Mouse (Mus musculus) liver, postnatal 0 days (tissue): ENCODE results near the gene Bcl7b. TPM values are rescaled to one million over a fixed set of nuclear protein-coding genes. Genes with fewer than 3 reads are reported as not detected.
A peak's percentile ranks its signal among the peaks of the same experiment; 100 is the strongest.

Experiments used
- ATAC-seq: fragments of 200-750 bp; cut with Nextera tagmentation; 2 replicates; pipeline ENCODE4 v1.8.0; 2017; ENCODE audit warnings: mild to moderate bottlenecking, moderate library complexity
- DNase-seq: peaks from one replicate; pipeline ENCODE4 v3.0.0-alpha.2; 2016
- H3K27ac ChIP-seq: fragments of 300-500 bp; sonication (generic); 2 replicates; pipeline ENCODE4 v1.5.1; 2014; ENCODE audit warnings: antibody characterized with exemption, moderate library complexity, mild to moderate bottlenecking, low read depth
- H3K27me3 ChIP-seq: fragments of 300-500 bp; sonication (generic); 2 replicates; pipeline ENCODE4 v1.6.1; 2014; ENCODE audit warnings: low read length, control low read depth, mixed read lengths; ENCODE audit not compliant: insufficient read depth
- H3K36me3 ChIP-seq: fragments of 300-500 bp; sonication (generic); replicated peaks from 2 replicates; pipeline ENCODE4 v1.6.1; 2014; ENCODE audit warnings: mild to moderate bottlenecking, control low read depth, low read length, moderate library complexity, mixed read lengths; ENCODE audit not compliant: insufficient read depth
- H3K4me1 ChIP-seq: fragments of 300-500 bp; sonication (generic); 2 replicates; pipeline ENCODE4 v1.6.1; 2014; ENCODE audit warnings: antibody characterized with exemption, mild to moderate bottlenecking, control low read depth; ENCODE audit not compliant: insufficient read depth
- H3K4me2 ChIP-seq: fragments of 300-500 bp; sonication (generic); 2 replicates; pipeline ENCODE4 v1.6.1; 2014; ENCODE audit warnings: low read depth, mild to moderate bottlenecking, low read length, moderate library complexity, mixed read lengths
- H3K4me3 ChIP-seq: fragments of 300-500 bp; sonication (generic); 2 replicates; pipeline ENCODE4 v1.5.1; 2014; ENCODE audit warnings: low read depth, low read length
- H3K9ac ChIP-seq: fragments of 300-500 bp; sonication (generic); replicated peaks from 2 replicates; pipeline ENCODE4 v1.6.1; 2014; ENCODE audit warnings: mild to moderate bottlenecking, moderate library complexity
- H3K9me3 ChIP-seq: fragments of 300-500 bp; sonication (generic); 2 replicates; pipeline ENCODE4 v1.6.1; 2016; ENCODE audit warnings: mild to moderate bottlenecking, control low read depth, low read length, mixed read lengths
- CTCF ChIP-seq: sonication (generic); IDR thresholded peaks from 2 replicates; pipeline ENCODE4 v1.5.1; 2016; ENCODE audit warnings: antibody characterized with exemption, low read depth
- EP300 ChIP-seq: IDR thresholded peaks from 2 replicates; pipeline ENCODE4 v1.6.1; 2016; ENCODE audit warnings: antibody characterized with exemption, low read depth, mild to moderate bottlenecking
- WGBS: fragments of 180-500 bp; shearing (Covaris S2); extraction: QIAGEN DNeasy Blood & Tissue Kit; methylation state at CpG from one replicate; pipeline ENCODE4 v1.1.7; 2014; ENCODE audit not compliant: insufficient replicate concordance; 5-methylcytosine and 5-hydroxymethylcytosine counted together
- polyA plus RNA-seq: library from polyadenylated mRNA; unstranded; fragments of >200 nt; fragmentation: Nextera tagmentation; extraction: Ambion mirVana; gene quantifications from 2 replicates; pipeline ENCODE4 v1.2.1, GENCODE M21; 2015

The Bcl7b gene
- polyA plus RNA-seq: 30.1 and 32.6 TPM in 2 replicates

- no peaks in the 10 kb centered on the region for H3K9me3 ChIP-seq
- peak; percentile 97 for DNase-seq
- no peaks in the 10 kb centered on the region for H3K27me3 ChIP-seq
- peaks cover 22% of the 10 kb centered on the region for H3K36me3 ChIP-seq
- WGBS: 3% methylated on average over 93 of the region's 95 CpGs
- H3K4me3 ChIP-seq: peak within 1 kb of the TSS; percentile 83
- peak within 1 kb of the TSS; percentile 97 for H3K27ac ChIP-seq
- peak within 1 kb of the TSS; percentile 86 for H3K9ac ChIP-seq
- H3K4me1 ChIP-seq: peaks cover 19% of the 10 kb centered on the region
- TF ChIP-seq EP300: peak; percentile 20; the same call in 1 of the 2 replicates
- TF ChIP-seq CTCF: 0 out of 2 replicates have a peak, but pooled peaks have one; percentile 2
- peak; percentile 97 for ATAC-seq
- H3K4me2 ChIP-seq: peak within 1 kb of the TSS; percentile 92
Measured at GRCm38 (mm10) chr5:135168063-135169062, at the start of gene Bcl7b. TSS of gene Bcl7b (plus strand) at chr5:135168283.

DNA sequence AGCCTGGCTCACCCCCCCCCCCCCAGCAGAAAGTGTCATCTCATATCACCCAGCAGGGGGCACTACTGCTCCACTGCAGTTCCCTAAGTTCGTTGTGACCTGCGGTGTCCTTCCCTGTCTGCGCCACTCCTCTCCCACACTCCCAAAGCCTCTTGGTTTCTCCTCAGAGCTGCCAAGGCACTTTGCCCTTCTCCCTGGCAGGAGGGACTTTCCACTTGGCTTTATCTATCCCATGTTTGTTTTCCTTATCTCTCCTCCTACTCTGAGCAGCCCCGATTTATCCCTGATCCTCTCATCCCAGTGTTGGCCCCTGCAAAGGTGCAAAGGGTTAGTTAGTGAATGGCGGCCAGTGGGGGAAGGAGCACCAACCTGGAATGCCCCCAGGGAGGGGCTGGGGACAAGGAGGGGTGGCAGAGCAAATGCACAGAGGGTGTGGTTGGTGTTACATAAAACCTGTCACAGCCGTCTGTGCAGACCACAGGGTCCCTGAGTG lies 49.4 kb upstream of the Bcl7b start:
- Histone ChIP-seq H3K4me2 (no peak overlapping the region), H3K9me3 (no peaks in the 10 kb centered on the region), H3K36me3 (no peaks in the 10 kb centered on the region), H3K27me3 (no peaks in the 10 kb centered on the region), H3K27ac (no peak overlapping the region), H3K4me1 (peaks cover 4% of the 10 kb centered on the region), H3K9ac (no peak overlapping the region), H3K4me3 (no peak overlapping the region)
- TF ChIP-seq EP300 (no peak), CTCF (peak; percentile 89)
- 12% methylated on average over 6 of the region's 6 CpGs for WGBS
- ATAC-seq (peak; percentile 26), DNase-seq (peak; percentile 71)

DNA sequence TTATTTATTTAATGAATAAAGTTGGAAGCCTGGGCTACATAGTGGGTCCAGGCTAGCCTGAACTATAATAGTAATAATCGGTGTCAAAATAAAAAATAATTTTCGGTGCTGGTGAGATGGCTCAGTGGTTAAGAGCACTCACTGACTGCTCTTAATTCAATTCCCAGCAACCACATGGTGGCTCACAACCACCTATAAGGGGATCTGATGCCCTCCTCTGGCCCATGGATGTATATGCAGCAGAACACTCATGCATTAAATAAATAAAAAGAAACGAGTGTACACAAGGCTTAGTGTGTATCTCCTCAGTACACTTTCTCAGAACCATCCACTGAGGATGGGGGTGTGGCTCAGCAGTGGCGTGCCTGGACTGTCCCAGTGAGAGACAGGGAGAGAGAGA lies 47.3 kb upstream of the Bcl7b start:
- Histone ChIP-seq H3K27me3 (no peaks in the 10 kb centered on the region), H3K4me2 (no peak overlapping the region), H3K9ac (no peak overlapping the region), H3K36me3 (no peaks in the 10 kb centered on the region), H3K27ac (no peak overlapping the region), H3K4me1 (peaks cover 4% of the 10 kb centered on the region), H3K4me3 (no peak overlapping the region), H3K9me3 (no peaks in the 10 kb centered on the region)
- WGBS: 60% methylated on average over 4 of the region's 4 CpGs
- no peak for ATAC-seq
- no peak for DNase-seq
- TF ChIP-seq EP300: no peak
- TF ChIP-seq CTCF: peak; percentile 37

GRCm38 (mm10) chr5:135126121-135126520 lies 42.0 kb upstream of the Bcl7b start:
- 0 out of 2 replicates have a peak, but pooled peaks cover 6% of the 10 kb centered on the region for H3K36me3 ChIP-seq
- ATAC-seq: no peak
- H3K4me3 ChIP-seq: no peak overlapping the region
- H3K27me3 ChIP-seq: no peaks in the 10 kb centered on the region
- DNase-seq: no peak
- no peak overlapping the region for H3K27ac ChIP-seq
- no peaks in the 10 kb centered on the region for H3K9me3 ChIP-seq
- no peaks in the 10 kb centered on the region for H3K4me1 ChIP-seq
- WGBS: 65% methylated on average over 6 of the region's 6 CpGs
- TF ChIP-seq CTCF (no peak), EP300 (no peak)
- no peak overlapping the region for H3K9ac ChIP-seq
- H3K4me2 ChIP-seq: no peak overlapping the region

DNA sequence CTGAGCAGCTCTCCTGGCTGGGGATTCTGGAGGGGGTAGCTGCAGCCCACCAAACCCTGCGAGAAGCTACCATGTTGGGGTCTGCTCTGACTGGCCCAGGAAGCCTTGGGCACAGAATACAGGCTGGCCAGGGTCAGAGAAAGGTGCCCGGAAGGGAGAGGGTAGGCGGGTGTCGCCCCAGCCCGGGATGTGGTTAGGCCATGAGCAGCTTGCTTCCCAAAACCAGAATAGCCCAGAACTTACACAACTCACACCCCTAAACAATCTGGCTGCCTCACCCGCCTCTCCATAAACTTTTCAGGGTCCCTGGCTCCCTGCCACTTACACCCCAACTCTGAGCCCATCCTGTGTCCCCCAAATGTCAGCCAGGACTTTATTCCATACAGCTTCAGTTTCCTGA lies 40.4 kb upstream of the Bcl7b start:
- DNase-seq (no peak), ATAC-seq (no peak)
- H3K9me3 ChIP-seq: no peaks in the 10 kb centered on the region
- H3K36me3 ChIP-seq: 0 out of 2 replicates have a peak, but pooled peaks cover 6% of the 10 kb centered on the region
- no peak overlapping the region for H3K4me2 ChIP-seq
- no peaks in the 10 kb centered on the region for H3K4me1 ChIP-seq
- 54% methylated on average over 6 of the region's 6 CpGs for WGBS
- H3K4me3 ChIP-seq: no peak overlapping the region
- H3K9ac ChIP-seq: no peak overlapping the region
- H3K27ac ChIP-seq: no peak overlapping the region
- TF ChIP-seq EP300 (no peak), CTCF (no peak)
- 0 out of 2 replicates have a peak, but pooled peaks cover under 1% of the 10 kb centered on the region for H3K27me3 ChIP-seq

DNA sequence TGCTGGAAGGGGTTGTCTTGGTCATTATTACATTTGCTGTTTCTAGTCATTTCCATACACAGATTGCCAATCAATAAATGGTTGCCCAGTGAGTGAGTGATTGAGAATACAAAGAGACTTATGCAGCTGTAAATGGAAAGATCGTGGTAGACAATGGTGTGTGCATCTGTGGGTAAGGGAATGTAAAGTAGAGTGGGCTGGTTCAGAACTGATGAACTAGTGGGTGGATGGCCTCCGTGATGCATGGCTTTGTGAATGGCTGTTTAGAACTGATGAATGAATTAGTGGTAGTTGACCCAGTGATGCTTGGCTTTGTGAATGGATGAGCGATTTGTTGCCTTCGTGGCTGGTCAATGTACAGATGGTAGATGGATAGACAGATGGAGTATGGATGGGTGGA lies 38.3 kb upstream of the Bcl7b start:
- H3K4me1 ChIP-seq: peaks cover 10% of the 10 kb centered on the region; the same call in 1 of the 2 replicates
- peaks cover 10% of the 10 kb centered on the region; the same call in 1 of the 2 replicates for H3K27me3 ChIP-seq
- no peak overlapping the region for H3K27ac ChIP-seq
- no peak for DNase-seq
- 74% methylated on average over 4 of the region's 4 CpGs for WGBS
- H3K4me2 ChIP-seq: no peak overlapping the region
- TF ChIP-seq EP300 (no peak), CTCF (no peak)
- H3K9me3 ChIP-seq: no peaks in the 10 kb centered on the region
- 0 out of 2 replicates have a peak, but pooled peaks cover 6% of the 10 kb centered on the region for H3K36me3 ChIP-seq
- no peak overlapping the region for H3K4me3 ChIP-seq
- no peak for ATAC-seq
- no peak overlapping the region for H3K9ac ChIP-seq
